Mouse (Mus musculus) erythroblast, adult 5-6 weeks (primary cell): ENCODE data around the gene Sgta. TPM values are rescaled to one million over a fixed set of nuclear protein-coding genes. Genes with fewer than 3 reads are reported as not detected.

Source experiments
- ATAC-seq: replicated peaks from 2 replicates; pipeline ENCODE4 v1.8.0; 2016; ENCODE audit warnings: moderate number of reproducible peaks, mild to moderate bottlenecking, moderate TSS enrichment, inconsistent platforms; ENCODE audit not compliant: poor library complexity, low FRiP score, severe bottlenecking
- total RNA-seq, 2 experiments: library from RNA; stranded (forward) in 1 of 2; stranded (reverse) in 1 of 2; fragments of 150-400 nt in 1 of 2; fragments of 200-764, 138-1000 nt in 1 of 2; gene quantifications; 2 replicates each; pipeline versions ENCODE4 v1.2.3 to v1.2.4; 2015 to 2017; ENCODE audit warnings: low replicate concordance in 2 of 2

Sgta gene
- total RNA-seq, 2 experiments from 2014 or later = 6.7 to 14.8 TPM

- ATAC-seq = no peak
Observed at GRCm38 (mm10) chr10:81024346-81024937, 35.5 kb downstream of the Sgta start.

- no peak for ATAC-seq
Observed at GRCm38 (mm10) chr10:81022744-81023143, 37.2 kb downstream of the Sgta start.

- ATAC-seq = no peak
Observed at GRCm38 (mm10) chr10:81021547-81022110, 38.4 kb downstream of the Sgta start.

GRCm38 (mm10) chr10:81020207-81020606, 39.8 kb downstream of the Sgta start:
- no peak for ATAC-seq

GRCm38 (mm10) chr10:81019687-81020086, 40.3 kb downstream of the Sgta start:
- no peak for ATAC-seq

GRCm38 (mm10) chr10:81018326-81018725, 41.7 kb downstream of the Sgta start:
- ATAC-seq = no peak

GRCm38 (mm10) chr10:81016645-81017044, 43.3 kb downstream of the Sgta start:
- no peak for ATAC-seq

GRCm38 (mm10) chr10:81015666-81016065, 44.3 kb downstream of the Sgta start:
- ATAC-seq = no peak

GRCm38 (mm10) chr10:81014393-81015384, 45.3 kb downstream of the Sgta start, which contains the start of gene Gng7:
TSS of gene Gng7 (minus strand) at chr10:81014945.
- peak; percentile 72 for ATAC-seq

GRCm38 (mm10) chr10:81010851-81011250, 49.1 kb downstream of the Sgta start:
- ATAC-seq = no peak

- no peak for ATAC-seq
Observed at GRCm38 (mm10) chr10:81007240-81007639, 52.7 kb downstream of the Sgta start.

GRCm38 (mm10) chr10:81006005-81006677, 53.8 kb downstream of the Sgta start:
- ATAC-seq = no peak

- ATAC-seq = no peak
Observed at GRCm38 (mm10) chr10:81001161-81001560, 58.8 kb downstream of the Sgta start.

GRCm38 (mm10) chr10:81000197-81001062, 59.6 kb downstream of the Sgta start:
- ATAC-seq = no peak

- peak; percentile 61 for ATAC-seq
Observed at GRCm38 (mm10) chr10:80999362-81000196, 60.4 kb downstream of the Sgta start.

- no peak for ATAC-seq
Observed at GRCm38 (mm10) chr10:80998778-80999177, 61.2 kb downstream of the Sgta start.

- no peak for ATAC-seq
Observed at GRCm38 (mm10) chr10:80998021-80998420, 62.0 kb downstream of the Sgta start.

- no peak for ATAC-seq
Observed at GRCm38 (mm10) chr10:80997332-80997731, 62.6 kb downstream of the Sgta start.
